Mouse (Mus musculus) myocyte (in vitro differentiated cells): ENCODE data around the gene Gm48551. TPM values are rescaled to one million over a fixed set of nuclear protein-coding genes. Genes with fewer than 3 reads are reported as not detected.
A peak's percentile ranks its signal among the peaks of the same experiment; 100 is the strongest.

Experiments used
- H3K27me3 ChIP-seq: one replicate; pipeline ENCODE4 v1.6.1; 2011; ENCODE audit not compliant: control insufficient read depth, insufficient read depth, insufficient read length
- H3K36me3 ChIP-seq: one replicate; pipeline ENCODE4 v1.6.1; 2011; ENCODE audit not compliant: control insufficient read depth, insufficient read depth
- H3K4me2 ChIP-seq: one replicate; pipeline ENCODE4 v1.6.1; 2011; ENCODE audit warnings: low read depth, control low read depth
- H3K4me3 ChIP-seq: one replicate; pipeline ENCODE4 v1.5.1; 2011; ENCODE audit warnings: mild to moderate bottlenecking, control low read depth, moderate library complexity
- H3K79me2 ChIP-seq: one replicate; pipeline ENCODE4 v1.6.1; 2011; ENCODE audit not compliant: control insufficient read depth, insufficient read depth
- H3ac ChIP-seq: one replicate; pipeline ENCODE4 v1.6.1; 2011; ENCODE audit not compliant: control insufficient read depth, insufficient read length
- CEBPB ChIP-seq: IDR thresholded peaks from 2 replicates; pipeline ENCODE4 v1.6.1; 2011; ENCODE audit warnings: mild to moderate bottlenecking, moderate library complexity; ENCODE audit not compliant: poor library complexity, insufficient read depth, severe bottlenecking
- E2F4 ChIP-seq: IDR thresholded peaks from one replicate; pipeline ENCODE4 v1.6.1; 2011; ENCODE audit warnings: mild to moderate bottlenecking, control low read depth, moderate library complexity; ENCODE audit not compliant: insufficient read depth
- MAX ChIP-seq: IDR thresholded peaks from one replicate; pipeline ENCODE4 v1.6.1; 2011; ENCODE audit warnings: low read depth, mild to moderate bottlenecking, control low read depth
- MYOD1 ChIP-seq, 3 experiments: IDR thresholded peaks; one replicate each; pipeline ENCODE4 v1.6.1; 2011; ENCODE audit warnings: control low read depth in 2 of 3, low read depth in 2 of 3, mild to moderate bottlenecking in 2 of 3, moderate library complexity in 1 of 3; ENCODE audit not compliant: insufficient read length in 2 of 3, control insufficient read depth in 1 of 3
- MYOG ChIP-seq, 3 experiments: IDR thresholded peaks; one replicate each; pipeline ENCODE4 v1.6.1; 2011; ENCODE audit warnings: control low read depth in 2 of 3, low read depth in 2 of 3, mild to moderate bottlenecking in 2 of 3; ENCODE audit not compliant: insufficient read length in 2 of 3, control insufficient read depth in 1 of 3, insufficient read depth in 1 of 3
- POLR2A ChIP-seq: IDR thresholded peaks from one replicate; pipeline ENCODE4 v1.6.1; 2011; ENCODE audit warnings: low read depth, mild to moderate bottlenecking, control low read depth, moderate library complexity; ENCODE audit not compliant: insufficient read length
- POLR2AphosphoS2 ChIP-seq: IDR thresholded peaks from one replicate; pipeline ENCODE4 v1.6.1; 2011; ENCODE audit warnings: low read depth, control low read depth; ENCODE audit not compliant: insufficient read length
- REST ChIP-seq: IDR thresholded peaks from one replicate; pipeline ENCODE4 v1.6.1; 2011; ENCODE audit warnings: mild to moderate bottlenecking, control low read depth, moderate library complexity; ENCODE audit not compliant: insufficient read depth, insufficient read length
- SRF ChIP-seq: IDR thresholded peaks from one replicate; pipeline ENCODE4 v1.6.1; 2011; ENCODE audit warnings: low read depth; ENCODE audit not compliant: control insufficient read depth, insufficient read length
- TCF12 ChIP-seq: IDR thresholded peaks from one replicate; pipeline ENCODE4 v1.6.1; 2011; ENCODE audit warnings: mild to moderate bottlenecking, control low read depth; ENCODE audit not compliant: poor library complexity, insufficient read depth, severe bottlenecking
- TCF3 ChIP-seq: IDR thresholded peaks from one replicate; pipeline ENCODE4 v1.6.1; 2011; ENCODE audit warnings: low read depth, control low read depth; ENCODE audit not compliant: insufficient read length
- USF1 ChIP-seq: IDR thresholded peaks from one replicate; pipeline ENCODE4 v1.6.1; 2011; ENCODE audit warnings: low read depth, mild to moderate bottlenecking, control low read depth, moderate library complexity
- polyA plus RNA-seq: library from polyadenylated mRNA; unstranded; fragments of >200 nt; fragmentation: generic; extraction: Trizol; gene quantifications from one replicate; pipeline ENCODE4 v1.2.1, GENCODE M21; 2012; ENCODE audit warnings: missing spikeins

Gene Gm48551
- polyA plus RNA-seq, 1 experiment: 1.7 TPM

DNA sequence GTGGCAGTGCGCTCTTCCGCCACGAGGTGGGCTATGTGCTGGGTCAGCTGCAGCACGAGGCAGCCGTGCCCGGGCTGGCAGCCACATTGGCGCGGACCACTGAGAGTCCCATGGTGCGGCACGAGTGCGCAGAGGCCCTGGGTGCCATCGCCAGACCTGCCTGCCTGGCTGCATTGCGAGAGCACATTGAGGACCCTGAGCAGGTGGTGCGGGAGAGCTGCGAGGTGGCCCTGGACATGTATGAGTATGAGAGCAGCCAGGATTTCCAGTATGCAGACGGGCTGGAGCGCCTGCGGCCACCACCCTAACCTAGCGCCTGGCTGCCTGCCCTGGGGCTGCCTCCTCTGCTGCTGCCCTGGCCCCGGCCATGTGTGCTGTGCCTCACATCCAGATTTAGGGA is 3.5 kb downstream of the Gm48551 start:
- H3K79me2 ChIP-seq: peaks cover 16% of the 10 kb centered on the region
- no peak overlapping the region for H3K4me3 ChIP-seq
- H3K27me3 ChIP-seq: no peaks in the 10 kb centered on the region
- no peak overlapping the region for H3ac ChIP-seq
- H3K4me2 ChIP-seq: no peak overlapping the region
- H3K36me3 ChIP-seq: peaks cover 17% of the 10 kb centered on the region
- TF ChIP-seq POLR2AphosphoS2 (no peak), TCF12 (no peak), USF1 (no peak), SRF (no peak), TCF3 (no peak), E2F4 (no peak)

DNA sequence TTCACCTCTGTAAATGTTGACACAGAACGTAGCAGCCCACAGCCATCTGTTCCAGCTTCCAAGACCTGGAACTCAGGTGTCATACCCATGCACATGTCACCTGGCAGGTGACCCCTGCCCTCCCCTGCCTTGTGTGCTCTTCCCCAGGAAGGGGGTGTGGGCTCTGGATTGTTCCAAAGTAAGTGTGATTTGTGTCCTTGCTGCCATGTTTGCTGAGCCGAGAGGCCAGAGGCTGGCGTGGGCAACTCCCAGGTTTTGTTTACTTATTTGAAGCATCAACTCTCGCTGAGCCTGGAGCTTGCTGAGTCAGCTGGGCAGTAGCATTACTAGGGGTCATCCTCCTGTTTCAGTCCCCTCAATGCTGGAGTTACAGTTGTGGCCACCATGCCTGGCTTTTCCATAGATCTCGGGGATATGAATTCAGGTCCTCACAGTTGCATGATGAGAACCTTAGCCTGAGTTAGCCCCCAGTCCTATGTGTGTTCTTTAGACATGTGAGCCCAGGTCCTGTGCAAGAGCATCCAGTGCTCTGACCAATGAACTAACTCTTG is 4.3 kb downstream of the Gm48551 start, which contains the start of gene Gm48552:
Gene Gm48552 (plus strand): TSS at position 501 of the 551 bp plus-strand sequence.
- TF ChIP-seq REST: no peak
- TF ChIP-seq SRF: no peak
- TF ChIP-seq CEBPB: no peak
- no peak for TF ChIP-seq MYOG (IDR thresholded peaks at IDR 0.05; ENCODE audit: control insufficient read depth in 1 of 3, insufficient read depth in 1 of 3, insufficient read length in 2 of 3, low read depth in 2 of 3)
- TF ChIP-seq POLR2A: no peak
- no peak for TF ChIP-seq MYOD1 (IDR thresholded peaks at IDR 0.05; ENCODE audit: control insufficient read depth in 1 of 3, insufficient read length in 2 of 3, low read depth in 2 of 3)
- TF ChIP-seq E2F4: no peak
- no peak for TF ChIP-seq MAX
- no peak for TF ChIP-seq USF1
- TF ChIP-seq POLR2AphosphoS2: no peak
- no peak for TF ChIP-seq TCF12
- no peak for TF ChIP-seq TCF3
- H3K27me3 ChIP-seq: no peaks in the 10 kb centered on the region

GRCm38 (mm10) chr10:81389373-81389772 is 5.1 kb downstream of the Gm48551 start:
- Histone ChIP-seq H3K4me2 (no peak overlapping the region), H3K4me3 (no peak overlapping the region)

More for the DNA sequence above, 4.3 kb downstream of the Gm48551 start, which contains the start of gene Gm48552:
- Histone ChIP-seq H3K36me3 (peaks cover 17% of the 10 kb centered on the region), H3K79me2 (peaks cover 16% of the 10 kb centered on the region), H3ac (no peak within 1 kb of the TSS), H3K4me3 (no peak within 1 kb of the TSS), H3K4me2 (no peak within 1 kb of the TSS)

GRCm38 (mm10) chr10:81389801-81390677 is 5.8 kb downstream of the Gm48551 start:
- H3K4me2 ChIP-seq: no peak overlapping the region

More at GRCm38 (mm10) chr10:81389373-81389772, 5.1 kb downstream of the Gm48551 start:
- no peaks in the 10 kb centered on the region for H3K27me3 ChIP-seq
- no peak overlapping the region for H3ac ChIP-seq
- peaks cover 16% of the 10 kb centered on the region for H3K79me2 ChIP-seq
- TF ChIP-seq POLR2AphosphoS2 (no peak), TCF3 (no peak), MAX (no peak), SRF (no peak), USF1 (no peak), MYOD1 (IDR thresholded peaks at IDR 0.05; ENCODE audit: control insufficient read depth in 1 of 3, insufficient read length in 2 of 3, low read depth in 2 of 3) (no peak), E2F4 (no peak), REST (no peak), CEBPB (no peak), TCF12 (no peak), POLR2A (no peak), MYOG (IDR thresholded peaks at IDR 0.05; ENCODE audit: control insufficient read depth in 1 of 3, insufficient read depth in 1 of 3, insufficient read length in 2 of 3, low read depth in 2 of 3) (no peak)
- peaks cover 17% of the 10 kb centered on the region for H3K36me3 ChIP-seq

DNA sequence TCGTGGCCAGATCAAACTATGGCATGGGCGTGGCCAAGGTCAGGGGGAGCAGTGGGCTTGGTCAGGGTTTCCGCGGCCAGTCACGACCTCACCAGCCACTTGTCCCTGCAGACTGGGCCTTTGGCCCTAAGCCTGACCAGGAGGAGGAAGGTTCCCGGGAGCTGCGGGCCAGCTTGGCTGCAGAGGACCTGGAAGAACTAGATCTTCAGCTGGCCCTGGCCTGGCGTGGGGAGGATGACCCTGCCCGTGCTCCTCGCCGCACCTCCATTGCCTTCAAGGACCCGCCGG is 6.4 kb downstream of the Gm48551 start:
- Histone ChIP-seq H3K27me3 (no peaks in the 10 kb centered on the region), H3K79me2 (peaks cover 3% of the 10 kb centered on the region)

More at GRCm38 (mm10) chr10:81389801-81390677, 5.8 kb downstream of the Gm48551 start:
- Histone ChIP-seq H3K27me3 (no peaks in the 10 kb centered on the region), H3ac (no peak overlapping the region), H3K4me3 (no peak overlapping the region), H3K36me3 (peaks cover 17% of the 10 kb centered on the region), H3K79me2 (peaks cover 9% of the 10 kb centered on the region)
- TF ChIP-seq POLR2AphosphoS2 (peak; percentile 23), TCF3 (no peak), E2F4 (no peak)

More for the DNA sequence above, 6.4 kb downstream of the Gm48551 start:
- H3K4me2 ChIP-seq: no peak overlapping the region
- no peak for TF ChIP-seq POLR2AphosphoS2
- no peak for TF ChIP-seq MYOG (IDR thresholded peaks at IDR 0.05; ENCODE audit: control insufficient read depth in 1 of 3, insufficient read depth in 1 of 3, insufficient read length in 2 of 3, low read depth in 2 of 3)
- TF ChIP-seq CEBPB: no peak
- no peak for TF ChIP-seq MAX
- no peak for TF ChIP-seq TCF12
- no peak for TF ChIP-seq TCF3
- no peak for TF ChIP-seq POLR2A
- no peak for TF ChIP-seq E2F4
- TF ChIP-seq REST: no peak
- no peak for TF ChIP-seq SRF
- no peak for TF ChIP-seq USF1
- TF ChIP-seq MYOD1 (IDR thresholded peaks at IDR 0.05; ENCODE audit: control insufficient read depth in 1 of 3, insufficient read length in 2 of 3, low read depth in 2 of 3): no peak
- no peak overlapping the region for H3ac ChIP-seq
- H3K4me3 ChIP-seq: no peak overlapping the region
- peaks cover 17% of the 10 kb centered on the region for H3K36me3 ChIP-seq
